Mouse (Mus musculus) frontal cortex, adult 2 months (tissue): Measurements from ENCODE around the gene Hist1h2ak. TPM values are rescaled to one million over a fixed set of nuclear protein-coding genes. Genes with fewer than 3 reads are reported as not detected.
A peak's percentile ranks its signal among the peaks of the same experiment; 100 is the strongest.
"Not testable (repeated sequence)": the region's sequence is repeated elsewhere in the genome, so short reads cannot be mapped to it uniquely, and the experiment has no call there.

ENCODE experiments used
- DNase-seq, 2 experiments: peaks; one replicate each; pipeline ENCODE4 v3.0.0; 2022; ENCODE audit warnings: low spot score in 1 of 2; ENCODE audit errors: extremely low spot score in 1 of 2
- polyA plus RNA-seq: library from polyadenylated mRNA; depleted of rRNA; stranded (reverse); fragments of >200 nt; gene quantifications from 2 replicates; pipeline ENCODE4 v1.2.3, GENCODE M21; 2012; rRNA removed

Gene Hist1h2ak
- 1.1 and 1.7 TPM in 2 replicates for polyA plus RNA-seq

DNA sequence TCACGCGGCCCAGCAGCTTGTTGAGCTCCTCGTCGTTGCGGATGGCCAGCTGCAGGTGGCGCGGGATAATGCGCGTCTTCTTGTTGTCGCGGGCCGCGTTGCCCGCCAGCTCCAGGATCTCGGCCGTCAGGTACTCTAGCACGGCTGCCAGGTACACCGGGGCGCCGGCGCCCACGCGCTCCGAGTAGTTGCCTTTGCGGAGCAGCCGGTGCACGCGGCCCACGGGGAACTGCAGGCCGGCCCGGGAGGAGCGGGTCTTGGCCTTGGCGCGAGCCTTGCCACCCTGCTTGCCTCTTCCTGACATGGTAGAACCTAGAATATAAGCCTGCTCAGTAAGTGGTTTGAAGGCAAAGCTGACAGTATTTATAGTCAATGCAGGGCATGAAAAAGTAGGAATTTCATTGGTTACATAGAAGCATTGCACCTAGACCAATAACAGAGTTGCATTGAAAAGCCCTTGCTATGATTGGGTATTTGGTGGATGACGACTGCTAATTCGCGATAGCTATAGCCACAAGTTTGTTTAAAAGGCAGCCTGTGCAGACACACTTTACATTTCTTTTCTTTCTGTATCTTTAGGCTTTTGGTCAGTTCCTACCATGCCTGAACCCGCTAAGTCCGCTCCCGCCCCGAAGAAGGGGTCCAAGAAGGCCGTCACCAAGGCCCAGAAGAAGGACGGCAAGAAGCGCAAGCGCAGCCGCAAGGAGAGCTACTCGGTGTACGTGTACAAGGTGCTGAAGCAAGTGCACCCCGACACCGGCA lies at the start of gene Hist1h2ak, which contains the start of gene Hist1h2bn:
TSS of gene Hist1h2ak (minus strand) at position 304 of the 762 bp plus-strand sequence.
TSS of gene Hist1h2bn (plus strand) at position 600 of the 762 bp plus-strand sequence.
- peak; percentile 88 to 93 for DNase-seq

DNA sequence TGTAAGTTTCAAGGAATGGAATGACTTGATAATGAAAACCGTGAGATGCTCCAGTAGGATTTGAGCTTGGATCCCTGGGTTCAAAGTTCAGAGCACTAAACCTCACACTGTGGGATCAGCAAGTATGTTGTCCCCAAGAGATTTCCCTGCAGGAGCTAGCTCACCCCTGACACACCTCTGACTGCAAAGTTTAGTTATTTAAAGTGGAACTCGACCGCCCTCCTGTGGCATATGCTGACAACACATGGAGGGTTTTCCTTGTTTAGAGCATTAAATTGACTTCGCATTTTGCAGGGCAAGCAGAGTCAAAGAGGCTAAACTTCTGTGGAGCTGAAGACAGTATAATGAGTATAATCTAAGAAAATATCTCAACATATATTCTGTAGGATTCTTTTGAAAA lies 49.4 kb upstream of the Hist1h2ak start:
- not testable (repeated sequence) for DNase-seq

DNA sequence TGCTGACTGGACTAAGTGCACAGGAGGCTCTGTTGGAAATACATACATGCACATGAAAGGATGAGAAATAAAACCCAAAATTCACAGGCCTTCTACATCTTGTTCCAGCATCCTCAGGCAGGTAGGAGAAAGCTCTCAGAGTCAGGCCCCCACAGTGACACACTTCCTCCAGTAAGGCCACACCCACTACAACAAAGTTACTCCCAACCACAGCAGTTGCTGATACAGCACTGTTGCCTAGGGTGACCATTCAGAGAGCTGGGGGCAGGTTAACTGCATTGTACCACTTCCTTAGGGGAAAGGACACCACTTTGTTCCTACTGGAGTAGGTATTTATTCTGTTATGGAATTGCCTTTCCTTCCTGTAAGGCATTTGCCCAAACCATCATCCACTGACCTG lies 43.5 kb upstream of the Hist1h2ak start:
- not testable (repeated sequence) for DNase-seq

DNA sequence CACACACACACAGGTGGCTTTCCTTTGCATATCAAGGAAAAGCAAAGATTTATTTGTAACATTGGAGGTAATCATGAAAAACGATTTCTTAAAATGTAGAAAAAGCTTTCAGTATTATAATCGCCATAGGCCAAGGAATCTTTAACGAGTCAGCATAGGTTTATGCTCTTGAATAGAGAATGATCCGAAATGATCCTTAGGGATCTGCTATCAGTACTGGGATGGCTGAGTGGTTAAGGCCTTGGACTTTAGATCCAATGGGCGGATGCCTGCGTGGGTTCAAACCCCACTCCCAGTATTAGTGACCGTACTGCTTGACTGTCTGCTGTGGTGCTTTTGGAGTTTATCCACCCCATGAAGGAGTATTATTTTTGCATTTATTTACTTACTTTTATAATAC lies 42.0 kb upstream of the Hist1h2ak start:
- DNase-seq = peak in 1 of 2 experiments; percentile 28

DNA sequence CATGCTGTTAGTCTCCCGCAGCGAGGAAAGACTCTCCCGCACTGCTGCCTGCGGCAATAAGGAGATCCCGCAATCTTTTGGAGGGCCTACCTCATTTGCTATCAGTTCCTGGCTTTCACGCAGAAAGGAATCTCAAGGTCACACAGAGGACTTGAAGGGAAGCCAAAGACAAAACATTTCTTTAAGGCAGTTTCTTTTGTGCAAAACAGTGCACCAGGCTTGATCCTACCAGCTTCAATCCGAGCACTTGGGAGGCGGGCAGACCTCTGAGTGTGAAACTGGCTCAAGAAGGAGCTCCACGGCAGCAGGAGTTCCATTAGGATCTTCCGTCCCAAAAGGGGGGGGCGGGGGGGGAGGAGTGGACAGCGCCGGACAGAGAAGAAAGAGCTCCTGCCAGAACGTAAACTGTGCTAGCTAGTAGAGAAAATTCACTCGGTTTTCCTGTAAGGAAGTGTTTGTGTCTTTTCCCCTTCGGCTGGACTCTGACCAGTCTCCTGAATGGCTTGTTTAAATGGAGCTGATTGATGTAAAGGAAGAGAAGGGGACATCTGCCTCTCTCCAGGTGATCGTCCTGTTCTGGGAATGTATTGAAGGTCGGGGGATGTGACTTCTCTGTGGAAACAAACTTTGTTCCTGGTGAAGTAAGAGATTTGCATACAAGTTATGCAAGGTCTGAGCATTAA lies 37.1 kb upstream of the Hist1h2ak start:
- no peak for DNase-seq

DNA sequence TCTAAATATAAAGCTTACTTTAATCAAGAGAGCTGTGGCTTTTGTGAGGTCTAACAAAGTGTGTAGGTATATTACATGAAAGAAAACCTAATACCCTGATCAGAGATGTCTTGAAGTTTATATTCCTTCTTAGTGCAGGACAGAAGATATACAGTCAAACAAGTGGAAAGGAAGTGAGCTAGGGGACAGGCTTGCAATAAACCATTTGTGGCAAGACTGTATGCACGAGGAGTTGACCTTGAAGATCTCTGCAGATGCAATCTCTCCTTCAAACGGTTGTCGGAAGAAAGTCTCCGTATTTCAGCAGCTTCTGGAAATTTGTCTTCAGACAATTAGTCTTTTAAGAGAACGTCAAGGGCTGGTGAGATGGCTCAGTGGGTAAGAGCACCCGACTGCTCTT lies 36.3 kb upstream of the Hist1h2ak start:
- DNase-seq = no peak

DNA sequence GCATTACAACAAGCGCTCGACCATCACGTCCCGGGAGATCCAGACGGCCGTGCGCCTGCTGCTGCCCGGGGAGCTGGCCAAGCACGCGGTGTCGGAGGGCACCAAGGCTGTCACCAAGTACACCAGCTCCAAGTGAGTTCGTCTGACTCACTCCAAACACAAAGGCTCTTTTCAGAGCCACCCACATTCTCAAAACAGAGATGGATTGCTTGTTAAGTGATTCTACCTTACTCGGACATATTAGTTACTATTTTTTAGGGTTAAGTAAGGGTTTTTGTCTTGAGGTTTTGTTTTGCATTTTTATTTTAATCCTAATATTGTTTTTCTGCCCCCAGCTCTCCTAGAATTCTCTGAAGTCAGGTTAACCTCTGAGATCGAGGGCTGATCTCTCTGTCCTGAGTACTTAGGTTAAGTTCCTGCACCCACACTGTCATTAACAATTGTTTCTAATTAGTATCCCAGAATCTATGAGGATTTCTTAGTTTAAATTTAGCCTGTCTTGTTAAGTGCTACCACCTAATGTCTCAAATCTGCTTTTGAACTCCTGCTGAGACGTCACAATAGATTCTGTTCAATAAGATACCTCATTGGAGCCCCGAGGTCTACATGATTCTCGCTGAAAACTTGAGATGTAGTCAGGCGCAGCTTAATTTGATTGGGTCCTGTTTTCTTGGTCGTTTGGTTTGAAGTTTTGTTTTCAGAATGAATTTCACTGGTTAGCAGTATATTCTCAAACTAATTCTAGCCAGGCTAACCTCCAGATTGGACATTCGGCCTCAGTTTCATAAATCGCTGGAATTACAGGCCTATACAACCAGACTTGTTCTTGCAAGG lies 34.4 kb upstream of the Hist1h2ak start:
- no peak for DNase-seq

DNA sequence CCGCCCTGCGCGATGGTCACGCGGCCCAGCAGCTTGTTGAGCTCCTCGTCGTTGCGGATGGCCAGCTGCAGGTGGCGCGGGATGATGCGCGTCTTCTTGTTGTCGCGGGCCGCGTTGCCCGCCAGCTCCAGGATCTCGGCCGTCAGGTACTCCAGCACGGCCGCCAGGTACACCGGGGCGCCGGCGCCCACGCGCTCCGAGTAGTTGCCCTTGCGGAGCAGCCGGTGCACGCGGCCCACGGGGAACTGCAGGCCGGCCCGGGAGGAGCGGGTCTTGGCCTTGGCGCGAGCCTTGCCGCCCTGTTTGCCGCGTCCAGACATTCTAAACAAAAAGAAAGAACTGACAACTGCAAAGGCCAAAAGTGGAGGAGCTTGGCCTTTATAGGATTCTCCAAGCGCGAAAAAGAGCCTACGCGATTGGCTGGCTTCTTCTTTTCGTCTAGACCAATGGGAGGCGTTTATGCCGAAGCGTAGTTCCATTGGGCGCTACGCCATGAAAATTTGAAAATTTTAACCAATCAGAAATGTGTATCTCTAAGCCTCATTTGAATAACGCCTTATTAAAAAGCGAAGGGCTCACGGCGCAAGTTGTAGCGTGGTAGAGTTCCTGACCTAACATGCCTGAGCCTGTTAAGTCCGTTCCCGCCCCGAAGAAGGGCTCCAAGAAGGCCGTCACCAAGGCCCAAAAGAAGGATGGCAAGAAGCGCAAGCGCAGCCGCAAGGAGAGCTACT lies 33.4 kb upstream of the Hist1h2ak start, which contains the start of the genes Hist1h2an and Hist1h2bp:
TSS of gene Hist1h2an (minus strand) at position 320 of the 731 bp plus-strand sequence.
TSS of gene Hist1h2bp (plus strand) at position 563 of the 731 bp plus-strand sequence.
- peak; percentile 94 to 99 for DNase-seq

DNA sequence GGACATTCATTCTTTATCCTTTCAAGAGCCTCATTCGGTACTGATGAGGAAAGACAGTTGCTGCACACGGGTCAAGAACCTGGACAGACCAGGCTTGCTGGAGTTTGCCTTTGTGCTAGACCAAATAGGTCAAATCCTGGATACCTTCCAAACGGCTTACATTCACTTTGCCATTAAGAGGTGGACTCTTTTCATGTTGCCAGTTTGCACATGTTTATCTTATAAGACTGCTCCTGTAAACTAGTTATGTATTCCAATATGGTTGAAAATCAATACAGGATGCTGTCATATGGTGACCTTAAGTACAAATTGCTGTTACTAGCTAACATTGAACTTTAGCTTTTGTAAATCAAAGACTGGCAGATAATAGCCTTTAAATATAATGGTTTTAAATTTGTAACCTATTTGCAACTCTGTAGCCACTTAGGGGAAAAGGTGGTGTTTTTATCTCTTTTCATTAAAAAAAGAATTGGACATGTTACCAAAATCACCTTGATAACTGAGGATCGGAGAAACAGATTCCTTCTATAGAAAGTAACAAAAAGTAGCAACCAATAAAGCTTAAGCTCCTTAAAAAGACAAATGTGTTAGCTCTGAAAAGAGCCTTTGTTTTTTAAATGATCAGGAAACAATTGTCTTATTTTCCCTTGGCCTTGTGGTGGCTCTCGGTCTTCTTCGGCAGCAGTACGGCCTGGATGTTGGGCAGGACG lies 32.7 kb upstream of the Hist1h2ak start:
- DNase-seq = no peak

DNA sequence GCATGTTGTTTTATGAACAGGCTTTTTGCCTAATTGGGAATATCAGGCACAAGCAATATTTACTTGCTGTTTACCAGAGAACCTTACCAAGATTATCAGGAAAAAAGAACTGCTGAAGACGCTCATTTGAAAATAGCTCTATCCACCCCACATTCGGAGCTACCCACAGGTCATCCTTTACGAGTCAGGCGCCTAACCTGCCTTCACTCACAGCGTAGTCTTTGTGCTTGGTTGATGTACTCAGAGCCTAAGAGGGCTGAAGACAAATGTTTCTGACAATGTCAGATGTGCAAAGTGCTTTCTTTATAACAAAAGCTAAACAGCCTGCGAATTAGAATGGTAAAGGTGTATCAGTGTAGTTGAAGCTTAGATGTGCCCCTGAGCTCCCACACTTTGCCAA lies 30.7 kb upstream of the Hist1h2ak start:
- DNase-seq = no peak

DNA sequence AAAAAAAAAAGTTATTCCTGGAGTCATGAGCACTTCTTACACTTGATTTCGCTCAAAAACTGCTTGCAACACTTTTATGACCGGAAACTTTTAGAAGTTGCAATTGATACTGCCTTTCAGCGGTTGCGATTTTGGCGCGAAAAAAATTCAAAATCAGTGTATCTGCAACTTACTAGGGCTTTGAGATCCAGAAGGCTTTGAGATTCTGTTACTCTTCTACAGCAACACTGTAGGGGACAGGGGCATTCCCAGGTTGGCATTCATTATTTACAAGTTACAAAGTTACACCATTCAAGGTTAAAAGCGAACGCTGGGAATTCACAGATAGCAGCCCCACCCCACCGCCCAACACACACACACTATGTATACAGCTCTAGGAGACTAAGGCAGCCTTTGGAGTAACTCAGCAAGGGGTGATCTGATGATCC lies 30.1 kb upstream of the Hist1h2ak start:
- DNase-seq = peak in 1 of 2 experiments; percentile 63

DNA sequence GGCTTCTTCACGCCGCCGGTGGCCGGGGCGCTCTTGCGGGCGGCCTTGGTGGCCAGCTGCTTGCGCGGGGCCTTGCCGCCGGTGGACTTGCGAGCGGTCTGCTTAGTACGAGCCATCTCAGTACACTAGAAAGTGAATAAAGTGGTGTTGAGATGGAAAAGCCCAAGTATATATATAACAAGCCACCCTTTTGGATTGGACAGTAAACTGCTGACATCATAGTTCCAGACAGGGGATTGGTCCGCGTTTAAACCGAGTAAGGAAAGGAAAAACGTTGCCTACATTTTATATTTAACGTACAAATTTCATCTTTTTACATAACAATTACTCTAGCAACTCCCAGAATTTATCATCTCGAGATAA lies 29.6 kb upstream of the Hist1h2ak start, which contains the start of gene Hist1h3i:
TSS of gene Hist1h3i (minus strand) at position 116 of the 363 bp plus-strand sequence.
- peak; percentile 77 to 93 for DNase-seq

DNA sequence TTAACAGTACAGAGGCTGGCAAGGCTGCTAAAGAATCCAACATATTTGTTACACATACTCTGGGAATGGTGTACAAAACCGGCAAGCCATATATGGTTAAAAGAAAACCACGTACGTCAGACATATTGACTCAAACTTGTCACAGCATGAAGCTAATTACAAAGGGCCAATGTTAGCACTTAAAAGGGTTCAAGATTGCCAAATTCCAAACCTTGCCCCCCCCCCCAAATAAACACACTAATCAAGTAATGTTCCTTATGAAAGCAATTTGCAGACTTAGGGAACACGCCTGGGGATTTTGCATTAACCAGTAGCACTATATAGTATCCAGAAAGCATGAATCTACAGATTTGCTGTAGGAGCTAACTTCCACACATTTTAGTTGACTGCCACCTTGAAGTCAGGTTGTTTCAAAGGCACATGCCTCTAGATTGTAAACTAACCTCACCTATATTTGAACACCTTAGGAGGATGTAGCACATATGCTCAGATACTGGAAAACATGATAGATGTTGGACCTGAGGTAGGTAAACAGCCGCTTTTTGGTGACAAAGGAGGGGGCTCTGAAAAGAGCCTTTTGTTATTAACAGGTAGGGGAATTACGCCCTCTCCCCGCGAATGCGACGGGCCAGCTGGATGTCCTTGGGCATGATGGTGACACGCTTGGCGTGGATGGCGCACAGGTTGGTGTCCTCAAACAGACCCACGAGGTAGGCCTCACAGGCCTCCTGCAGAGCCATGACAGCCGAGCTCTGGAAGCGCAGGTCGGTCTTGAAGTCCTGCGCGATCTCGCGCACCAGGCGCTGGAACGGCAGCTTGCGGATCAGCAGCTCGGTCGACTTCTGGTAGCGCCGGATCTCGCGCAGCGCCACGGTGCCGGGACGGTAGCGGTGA lies 29.0 kb upstream of the Hist1h2ak start:
- DNase-seq = peak in 1 of 2 experiments; percentile 17

DNA sequence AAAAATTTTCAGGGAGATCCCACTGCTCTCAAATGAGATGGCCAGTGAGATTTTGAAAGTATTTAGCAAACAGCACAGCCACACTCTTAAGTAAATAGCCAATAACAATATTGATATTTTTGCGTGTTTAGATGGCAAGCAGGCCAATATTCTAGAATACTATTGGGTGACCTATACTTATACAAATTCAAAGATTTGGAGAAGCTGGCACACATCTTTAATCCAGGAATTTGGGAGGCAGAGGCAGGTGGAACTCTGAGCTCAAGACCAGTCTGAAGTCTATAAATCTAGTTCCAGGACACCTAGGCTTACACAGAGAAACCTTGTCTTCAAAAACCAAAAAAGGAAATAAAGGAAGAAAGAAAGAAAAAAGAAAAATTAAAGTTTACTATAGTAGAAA lies 28.0 kb upstream of the Hist1h2ak start:
- no peak for DNase-seq

DNA sequence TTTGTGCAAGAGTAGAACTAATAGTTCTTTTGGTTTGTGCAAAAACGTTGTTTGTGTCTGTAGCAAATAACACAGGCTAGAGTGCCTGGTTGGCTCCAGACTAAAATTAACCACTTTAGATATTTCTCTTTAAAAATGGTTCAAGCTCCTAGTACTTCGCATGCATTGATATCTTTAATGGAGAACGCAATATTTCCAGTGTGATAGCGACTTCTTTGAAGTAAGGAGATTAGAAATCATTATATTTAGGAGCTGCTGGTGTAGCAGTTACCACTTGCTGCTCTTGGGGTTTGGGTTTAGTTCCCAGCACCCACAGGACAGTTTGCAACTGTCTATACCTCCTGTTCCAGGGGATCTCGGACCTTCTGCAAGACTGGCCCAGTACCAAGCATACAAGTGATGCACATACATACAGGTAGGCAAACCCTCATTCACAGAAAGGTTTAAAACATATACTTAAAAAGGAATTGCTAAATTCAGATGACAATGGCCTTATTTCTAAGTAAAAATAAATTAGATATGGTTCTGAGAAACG lies 27.5 kb upstream of the Hist1h2ak start:
- no peak for DNase-seq

DNA sequence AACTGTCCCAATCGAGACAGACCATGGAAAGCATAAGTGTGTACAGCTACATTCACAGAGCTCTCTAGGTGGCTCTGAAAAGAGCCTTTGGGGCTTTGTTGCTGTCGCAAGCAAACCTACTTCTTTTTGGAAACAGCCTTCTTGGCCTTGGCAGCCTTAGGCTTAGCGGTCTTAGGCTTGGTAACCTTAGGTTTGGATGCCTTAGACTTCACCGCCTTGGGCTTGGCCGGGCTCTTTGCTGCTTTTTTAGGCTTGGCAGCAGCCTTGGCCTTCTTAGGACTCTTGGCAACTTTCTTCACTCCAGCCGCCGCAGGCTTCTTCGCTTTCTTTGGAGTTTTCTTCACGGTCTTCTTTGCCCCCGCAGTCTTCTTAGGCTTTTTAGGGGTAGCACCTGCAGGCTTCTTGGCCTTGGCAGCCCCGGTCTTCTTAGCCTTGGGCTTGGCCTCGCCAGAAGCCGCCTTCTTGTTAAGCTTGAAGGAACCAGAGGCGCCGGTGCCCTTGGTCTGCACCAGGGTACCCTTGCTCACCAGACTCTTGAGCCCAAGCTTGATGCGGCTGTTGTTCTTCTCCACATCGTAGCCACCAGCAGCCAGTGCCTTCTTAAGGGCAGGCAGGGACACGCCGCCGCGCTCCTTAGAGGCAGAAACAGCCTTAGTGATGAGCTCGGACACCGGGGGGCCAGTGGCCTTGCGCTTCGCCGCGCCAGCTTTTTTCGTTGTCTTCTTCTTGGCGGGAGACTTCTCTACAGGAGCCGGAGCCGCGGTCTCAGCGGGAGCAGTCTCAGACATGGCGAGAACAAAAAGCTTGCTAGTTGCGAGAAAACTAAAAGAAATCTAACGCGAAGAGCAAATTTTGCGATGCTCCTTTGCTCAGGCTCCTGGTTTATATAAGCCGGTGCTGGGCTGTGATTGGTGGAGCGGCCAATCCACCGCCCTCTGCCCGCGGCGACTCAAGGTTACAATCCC lies 26.4 kb upstream of the Hist1h2ak start, which contains the start of gene Hist1h1b:
TSS of gene Hist1h1b (minus strand) at position 859 of the 965 bp plus-strand sequence.
- DNase-seq = peak; percentile 26 to 74
